Mouse (Mus musculus) layer of hippocampus, adult 2 months (tissue): ENCODE results near the gene Atg16l2. TPM values are rescaled to one million over a fixed set of nuclear protein-coding genes. Genes with fewer than 3 reads are reported as not detected.

Experiments used
- DNase-seq, 2 experiments: peaks; one replicate each; pipeline ENCODE4 v3.0.0; 2022; ENCODE audit warnings: low spot score in 2 of 2
- H3K27ac ChIP-seq: fragments of 200-600 bp; 2 replicates; pipeline ENCODE4 v1.8.1; 2022
- H3K4me3 ChIP-seq: fragments of 200-600 bp; 2 replicates; pipeline ENCODE4 v1.8.1; 2022; ENCODE audit warnings: mild to moderate bottlenecking
- CTCF ChIP-seq: fragments of 200-600 bp; conservative IDR thresholded peaks from 2 replicates; pipeline ENCODE4 v1.8.1; 2022; ENCODE audit warnings: antibody characterized with exemption, mild to moderate bottlenecking, moderate library complexity
- long read RNA-seq, 2 experiments: library from polyadenylated mRNA; stranded (forward); transcript quantifications; one replicate each; pipeline ENCODE4 v2.0.0; 2021; ENCODE audit warnings: borderline mapping rate in 2 of 2
- total RNA-seq, 2 experiments: library from RNA; stranded (reverse); gene quantifications; 2 replicates each; pipeline ENCODE4 v1.2.3; 2021

Gene Atg16l2
- total RNA-seq: 10 to 100 TPM; 37.9 to 47.8 TPM
- long read RNA-seq, experiment 1, full-length matches to known transcripts: 2 of 26 reads
- long read RNA-seq, experiment 1, partial matches to known transcripts: 1 of 26 reads
- long read RNA-seq, experiment 1, other reads (novel, unspliced or antisense): 23 of 26 reads
- long read RNA-seq, experiment 2, partial matches to known transcripts: 6 of 31 reads
- long read RNA-seq, experiment 2, other reads (novel, unspliced or antisense): 24 of 31 reads

DNA sequence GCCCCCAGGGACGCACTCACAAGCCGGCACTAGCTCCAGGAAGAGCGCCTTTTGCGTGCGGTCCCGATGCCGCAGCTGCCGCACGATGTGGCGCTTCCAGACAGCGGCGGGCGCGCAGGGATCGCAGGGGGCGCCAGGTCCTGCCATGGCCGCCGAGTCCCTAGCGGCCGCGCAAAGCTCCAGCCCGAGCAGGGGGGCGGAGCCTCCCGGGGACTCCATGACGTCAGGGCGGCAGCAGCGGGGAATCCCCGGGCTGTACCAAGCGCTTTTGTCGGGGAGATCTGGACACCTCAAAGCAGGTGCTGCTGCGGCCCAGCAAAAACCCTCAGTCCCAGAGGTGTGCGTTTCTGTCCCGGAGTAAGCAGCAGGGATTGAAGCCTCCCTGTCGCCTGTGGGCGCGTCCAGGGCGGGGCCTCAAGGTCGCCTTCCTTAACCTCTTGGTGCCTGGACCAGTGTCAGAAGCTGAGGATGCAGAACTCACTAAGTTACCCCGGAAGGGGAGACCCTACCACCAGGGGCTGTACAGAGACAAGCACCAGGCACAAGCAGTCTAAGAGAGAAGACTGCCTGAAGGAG lies at the start of gene Atg16l2:
TSS of gene Atg16l2 (minus strand) at position 371 of the 576 bp plus-strand sequence.
- H3K4me3 ChIP-seq: peak within 1 kb of the TSS; percentile 95
- DNase-seq: peak; percentile 89
- peak; percentile 74 for TF ChIP-seq CTCF
- peak within 1 kb of the TSS; percentile 90 for H3K27ac ChIP-seq

DNA sequence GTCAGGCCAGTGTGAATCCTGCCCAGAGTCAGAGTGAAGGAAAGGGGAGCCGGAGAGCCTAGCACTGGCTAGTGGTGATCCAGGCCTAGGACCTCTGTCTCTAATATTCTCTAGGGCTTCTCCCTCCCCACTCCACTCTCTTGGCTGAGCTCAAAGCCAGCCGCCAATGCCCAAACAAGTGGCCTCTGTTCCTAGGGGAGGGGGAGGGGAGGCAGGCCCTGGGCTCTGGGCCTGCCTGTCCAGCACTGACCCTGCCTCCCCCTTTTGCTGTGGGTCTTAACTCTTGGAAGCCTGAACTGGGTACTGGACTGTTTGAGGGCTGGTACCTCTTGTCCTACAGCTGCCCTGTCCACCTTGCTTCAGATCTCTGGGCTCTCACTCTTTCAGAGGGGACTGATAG lies 47.8 kb upstream of the Atg16l2 start:
- no peak for TF ChIP-seq CTCF
- DNase-seq: peak; percentile 59 to 75
- Histone ChIP-seq H3K27ac (peak overlapping the region; percentile 82), H3K4me3 (peak overlapping the region; percentile 57)

DNA sequence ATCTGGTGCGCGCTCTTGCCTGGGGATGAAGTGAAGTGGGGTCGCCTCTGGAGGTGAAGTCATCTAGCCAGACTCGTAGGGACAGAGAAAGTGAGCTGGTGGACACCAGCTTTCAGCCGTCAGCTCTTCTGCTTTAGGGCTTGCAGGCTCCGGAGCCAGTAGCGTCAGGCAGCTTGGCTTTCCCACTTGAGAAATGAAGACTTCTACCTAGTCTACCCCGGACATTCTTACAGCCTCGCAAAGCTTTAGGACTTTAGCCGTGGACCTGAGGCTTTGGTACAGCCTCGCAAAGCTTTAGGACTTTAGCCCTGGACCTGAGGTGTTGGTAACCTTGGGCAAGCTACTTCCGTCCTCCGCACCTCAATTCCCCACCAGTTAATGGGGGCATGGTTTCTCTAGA lies 46.3 kb upstream of the Atg16l2 start:
- TF ChIP-seq CTCF: no peak
- H3K27ac ChIP-seq: peak overlapping the region; percentile 82

DNA sequence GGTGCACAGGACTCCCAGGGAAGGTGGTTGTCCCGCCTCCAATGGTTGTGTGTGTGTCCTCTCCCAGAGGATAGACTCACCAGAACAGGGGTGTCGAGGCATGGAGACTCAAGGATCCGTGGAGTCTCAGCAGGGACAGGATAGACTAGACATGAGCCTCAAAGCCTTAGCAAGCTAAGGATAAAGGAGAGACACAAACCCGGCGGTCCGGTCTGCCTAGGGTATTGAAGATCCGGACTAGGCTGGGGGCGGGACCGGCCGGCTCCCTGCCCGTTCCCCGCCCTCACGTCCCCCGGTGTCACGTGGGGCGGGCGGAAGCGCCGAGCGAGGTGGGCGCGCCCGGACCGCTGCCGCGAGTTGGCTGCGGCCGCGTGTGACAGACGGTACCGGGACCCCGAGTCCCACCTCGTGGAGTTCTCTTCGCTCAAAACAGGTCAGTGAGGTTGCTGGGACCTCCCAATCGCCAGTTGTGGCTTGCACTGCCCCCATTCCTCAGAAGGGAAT lies 45.8 kb upstream of the Atg16l2 start, which contains the start of gene Arap1:
TSS of gene Arap1 (plus strand) at position 301 of the 504 bp plus-strand sequence.
- DNase-seq: no peak
- Histone ChIP-seq H3K27ac (peak within 1 kb of the TSS; percentile 82), H3K4me3 (peak within 1 kb of the TSS; percentile 57)
- TF ChIP-seq CTCF: no peak

More for the DNA sequence above, 46.3 kb upstream of the Atg16l2 start:
- no peak for DNase-seq
- H3K4me3 ChIP-seq: peak overlapping the region; percentile 57

DNA sequence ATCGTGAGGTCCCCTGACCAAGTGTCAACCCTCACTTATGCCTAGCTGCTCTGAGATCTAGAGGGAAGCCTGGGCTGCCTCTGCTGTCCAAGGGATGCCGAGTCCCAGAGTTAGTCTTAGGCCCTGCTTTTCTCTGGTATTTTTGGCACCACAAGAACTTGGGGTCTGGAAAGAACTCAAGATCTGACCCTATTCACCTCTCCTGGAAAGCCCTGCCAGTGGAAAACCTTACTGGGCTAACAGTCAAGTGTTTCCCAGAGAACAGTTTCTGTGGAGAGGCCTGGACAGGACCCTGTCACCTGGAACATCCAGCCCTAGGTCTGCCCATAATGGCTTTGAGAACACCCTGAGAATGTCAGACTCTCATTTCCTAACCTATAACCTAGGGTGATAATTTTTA lies 44.9 kb upstream of the Atg16l2 start:
- no peak for TF ChIP-seq CTCF
- Histone ChIP-seq H3K27ac (peak overlapping the region; percentile 82; the same call in 1 of the 2 replicates), H3K4me3 (no peak overlapping the region)
- DNase-seq: no peak

DNA sequence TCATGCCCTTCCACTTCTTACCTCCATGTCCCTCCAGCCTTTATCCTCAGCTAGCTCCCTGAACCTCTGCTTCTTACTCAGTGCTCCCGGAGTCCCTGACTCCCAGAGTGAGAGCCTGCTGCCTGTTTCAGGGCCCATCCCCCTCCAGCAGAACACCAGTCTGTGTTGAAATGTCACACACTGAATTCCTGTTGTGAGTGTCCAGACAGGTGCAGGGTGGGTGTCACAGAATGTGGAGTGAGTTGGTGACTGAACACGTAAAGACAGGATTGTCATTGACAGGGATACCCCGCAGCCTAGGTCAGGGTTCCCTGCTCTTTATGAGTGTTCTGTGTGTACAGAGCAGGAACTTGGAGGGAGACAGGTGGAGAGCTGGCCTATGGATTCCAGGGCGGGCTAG lies 42.8 kb upstream of the Atg16l2 start:
- no peak for DNase-seq
- no peak for TF ChIP-seq CTCF
- no peak overlapping the region for H3K4me3 ChIP-seq
- no peak overlapping the region for H3K27ac ChIP-seq

DNA sequence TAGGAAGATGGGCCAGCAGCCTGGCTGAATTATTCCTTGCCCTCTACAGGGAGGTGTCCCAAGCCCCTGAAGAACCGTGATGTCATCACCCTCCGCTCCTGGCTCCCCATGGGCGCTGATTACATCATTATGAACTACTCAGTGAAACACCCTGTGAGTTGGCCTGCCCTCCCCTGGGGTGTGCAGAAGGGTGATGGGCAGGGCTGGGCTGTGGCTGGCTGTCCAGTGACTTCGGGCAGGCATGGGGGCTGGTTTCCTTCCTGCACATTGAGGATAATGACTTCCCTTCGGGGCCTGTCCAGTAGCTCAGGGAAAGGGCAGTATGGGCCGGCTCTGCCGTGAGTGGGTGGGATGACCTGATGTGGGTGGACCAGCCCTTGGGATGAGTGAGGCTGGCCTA lies 41.1 kb upstream of the Atg16l2 start:
- Histone ChIP-seq H3K4me3 (no peak overlapping the region), H3K27ac (no peak overlapping the region)
- DNase-seq: no peak
- TF ChIP-seq CTCF: no peak

DNA sequence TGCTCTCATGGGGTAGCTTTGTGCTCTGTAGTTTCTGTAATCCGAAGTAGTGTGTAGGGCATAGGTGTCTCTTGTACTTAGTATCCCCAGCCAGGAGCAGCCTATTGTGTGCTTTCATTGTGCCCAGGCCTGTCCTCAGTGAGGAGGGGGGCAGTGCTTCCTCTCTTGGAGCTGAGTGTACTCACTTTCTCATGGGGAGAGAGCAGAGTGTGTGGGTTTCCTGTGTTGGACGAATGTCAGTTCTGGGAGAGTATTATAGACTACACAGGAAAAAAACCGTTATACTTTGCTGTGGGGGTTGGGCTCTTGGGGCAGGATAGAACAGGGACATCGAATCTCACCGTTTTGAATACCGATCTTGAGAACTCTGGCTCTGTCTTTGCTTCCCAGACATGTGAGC lies 39.4 kb upstream of the Atg16l2 start:
- Histone ChIP-seq H3K27ac (no peak overlapping the region), H3K4me3 (no peak overlapping the region)
- no peak for TF ChIP-seq CTCF
- DNase-seq: no peak

DNA sequence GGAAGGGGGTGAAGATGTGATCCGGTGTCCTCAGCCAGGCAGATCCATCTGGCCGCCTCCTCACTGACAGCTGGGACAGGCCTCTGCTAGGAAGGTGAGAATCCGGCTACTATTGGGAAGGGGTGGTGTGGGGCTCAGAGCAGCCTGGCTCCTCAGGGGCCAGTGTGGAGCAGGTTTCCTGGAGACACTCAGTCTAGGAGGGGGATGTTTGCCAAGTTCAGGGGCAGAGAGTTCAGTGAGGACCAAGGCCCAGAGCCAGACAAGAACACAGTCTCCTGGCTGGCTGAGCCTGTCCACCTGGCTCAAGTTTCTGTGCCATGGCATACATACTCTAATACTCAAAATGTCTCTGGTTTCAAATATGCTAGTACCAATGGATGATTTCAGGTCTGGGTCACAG lies 35.4 kb upstream of the Atg16l2 start:
- no peak overlapping the region for H3K4me3 ChIP-seq
- H3K27ac ChIP-seq: no peak overlapping the region
- no peak for DNase-seq
- no peak for TF ChIP-seq CTCF

DNA sequence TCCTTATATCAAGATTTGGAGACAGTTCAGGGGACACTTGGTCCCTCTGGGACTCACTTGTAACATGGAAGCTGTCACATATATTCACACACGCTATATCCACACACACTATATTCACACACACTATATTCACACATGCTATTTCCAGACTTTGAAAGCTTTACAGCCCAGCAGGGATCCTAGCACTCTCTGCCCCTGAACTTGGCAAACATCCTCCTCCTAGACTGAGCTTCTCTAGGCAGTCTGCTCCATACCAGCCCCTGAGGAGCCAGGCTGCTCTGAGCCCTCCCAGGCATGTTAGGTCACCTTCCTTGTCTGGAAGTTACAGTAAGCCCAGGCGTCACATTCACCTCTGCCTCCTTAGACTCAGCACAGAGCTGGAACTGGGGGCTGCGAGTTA lies 34.6 kb upstream of the Atg16l2 start:
- Histone ChIP-seq H3K4me3 (no peak overlapping the region), H3K27ac (no peak overlapping the region)
- no peak for DNase-seq
- no peak for TF ChIP-seq CTCF

DNA sequence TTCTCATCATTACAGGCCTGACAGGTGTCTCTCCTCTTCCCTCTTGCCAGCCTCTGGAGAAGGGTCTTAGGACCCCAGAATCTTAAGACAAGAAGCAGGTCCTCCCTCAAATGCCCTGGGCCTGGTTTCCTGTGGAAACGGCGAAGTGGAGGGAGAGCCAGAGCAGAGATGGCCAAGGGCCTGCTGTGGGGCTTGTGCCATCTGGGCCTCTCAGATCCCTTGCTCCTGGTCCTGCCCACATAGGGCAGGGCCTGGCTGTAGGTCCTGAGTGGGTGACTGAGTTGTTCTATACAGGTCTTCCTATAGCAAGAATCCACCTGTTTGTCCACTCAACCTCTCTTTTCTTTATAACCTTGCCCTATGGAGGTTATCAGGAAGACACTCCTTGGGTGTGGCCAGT lies 33.2 kb upstream of the Atg16l2 start:
- no peak for TF ChIP-seq CTCF
- Histone ChIP-seq H3K27ac (no peak overlapping the region), H3K4me3 (no peak overlapping the region)
- no peak for DNase-seq

DNA sequence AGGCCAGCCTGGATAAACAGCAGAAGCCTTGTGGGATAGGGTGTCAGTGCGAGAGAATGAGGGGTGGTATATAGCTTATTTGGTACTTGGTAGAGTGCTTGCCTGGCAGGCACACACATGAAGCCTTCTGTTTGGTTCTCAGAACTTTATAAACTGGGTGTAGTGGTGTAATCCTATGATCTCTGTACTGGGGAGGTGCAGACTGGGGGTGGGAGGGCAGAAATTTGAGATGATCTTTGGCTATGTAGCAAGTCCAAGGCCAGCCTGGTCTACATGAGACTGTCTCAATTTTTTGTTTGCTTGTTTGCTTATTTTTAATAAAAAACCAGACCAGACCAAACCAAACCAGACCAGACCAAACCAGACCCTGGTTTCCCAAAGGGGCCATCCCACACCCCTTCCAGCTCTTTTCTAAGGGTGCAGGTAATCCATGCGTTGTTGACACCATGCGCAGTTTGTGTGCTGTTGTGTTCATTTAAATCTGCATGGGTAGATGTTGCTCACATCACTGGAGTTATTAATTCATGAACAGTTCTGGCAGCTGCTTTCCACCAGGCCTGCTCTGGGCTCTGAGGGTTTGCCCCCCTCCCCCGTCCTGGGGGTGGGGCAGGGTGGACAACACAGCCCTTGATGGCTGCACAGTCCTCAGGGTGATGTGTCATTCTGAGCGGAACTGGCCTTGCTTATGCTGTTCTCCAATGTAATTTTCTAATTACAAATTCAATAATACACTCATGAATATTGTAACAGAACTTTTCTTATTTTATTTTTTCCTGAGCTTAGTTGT lies 30.2 kb upstream of the Atg16l2 start:
- H3K27ac ChIP-seq: no peak overlapping the region
- no peak for TF ChIP-seq CTCF
- no peak for DNase-seq
- H3K4me3 ChIP-seq: no peak overlapping the region

DNA sequence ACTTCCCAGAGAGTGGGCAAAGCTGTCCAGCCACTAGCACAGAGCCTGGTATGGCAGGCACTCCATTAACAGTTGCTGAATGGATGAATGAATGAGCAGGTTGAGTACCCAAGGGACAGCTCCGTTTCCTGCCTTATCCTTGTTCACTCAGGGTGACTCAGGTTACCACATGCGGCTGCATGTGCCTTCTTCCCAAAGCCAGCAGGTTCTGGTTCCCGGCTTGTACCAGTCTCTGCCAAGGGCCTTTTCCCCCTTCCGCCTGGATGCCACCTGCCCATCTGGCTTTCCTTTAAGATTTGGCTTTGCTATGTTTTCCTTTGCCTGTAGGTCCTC lies 28.8 kb upstream of the Atg16l2 start:
- TF ChIP-seq CTCF: no peak
- DNase-seq: no peak
- Histone ChIP-seq H3K27ac (no peak overlapping the region), H3K4me3 (no peak overlapping the region)
